Mouse (Mus musculus): Measurements from ENCODE around the gene Bahcc1. TPM values are rescaled to one million over a fixed set of nuclear protein-coding genes. Genes with fewer than 3 reads are reported as not detected.
A peak's percentile ranks its signal among the peaks of the same experiment; 100 is the strongest.

Gene Bahcc1
- polyA plus RNA-seq, 1 experiment from 2014 or later = 14.8 TPM

- ATAC-seq = no peak
- H3K36me3 ChIP-seq (ENCODE audit: control insufficient read depth, insufficient read depth) = no peaks in the 10 kb centered on the region
- no peak overlapping the region for H3K9ac ChIP-seq (replicated peaks; ENCODE audit: low read depth, low read length)
- no peaks in the 10 kb centered on the region for H3K9me3 ChIP-seq (ENCODE audit: control insufficient read depth, low read length)
- peaks cover 25% of the 10 kb centered on the region for H3K4me1 ChIP-seq (replicated peaks; ENCODE audit: control insufficient read depth, insufficient read depth, low read length)
- 74% methylated on average over 4 of the region's 4 CpGs for WGBS
- H3K27me3 ChIP-seq (replicated peaks; ENCODE audit: control insufficient read depth, insufficient read depth, low read length) = no peaks in the 10 kb centered on the region
- no peak overlapping the region for H3K4me3 ChIP-seq (replicated peaks; ENCODE audit: low read length)
- no peak overlapping the region for H3K27ac ChIP-seq (ENCODE audit: low read length)
- H3K4me2 ChIP-seq (ENCODE audit: low read length) = no peak overlapping the region
Measured at GRCm38 (mm10) chr11:120298441-120299141, 65.8 kb downstream of the Bahcc1 start.

GRCm38 (mm10) chr11:120299484-120299883 lies 66.7 kb downstream of the Bahcc1 start:
- no peaks in the 10 kb centered on the region for H3K36me3 ChIP-seq (ENCODE audit: control insufficient read depth, insufficient read depth)
- no peak overlapping the region for H3K4me2 ChIP-seq (ENCODE audit: low read length)
- 57% methylated on average over 5 of the region's 5 CpGs for WGBS
- no peaks in the 10 kb centered on the region for H3K9me3 ChIP-seq (ENCODE audit: control insufficient read depth, low read length)
- ATAC-seq = no peak
- H3K9ac ChIP-seq (replicated peaks; ENCODE audit: low read depth, low read length) = no peak overlapping the region
- H3K27me3 ChIP-seq (replicated peaks; ENCODE audit: control insufficient read depth, insufficient read depth, low read length) = no peaks in the 10 kb centered on the region
- H3K4me3 ChIP-seq (replicated peaks; ENCODE audit: low read length) = no peak overlapping the region
- H3K27ac ChIP-seq (ENCODE audit: low read length) = no peak overlapping the region
- peaks cover 23% of the 10 kb centered on the region for H3K4me1 ChIP-seq (replicated peaks; ENCODE audit: control insufficient read depth, insufficient read depth, low read length)

DNA sequence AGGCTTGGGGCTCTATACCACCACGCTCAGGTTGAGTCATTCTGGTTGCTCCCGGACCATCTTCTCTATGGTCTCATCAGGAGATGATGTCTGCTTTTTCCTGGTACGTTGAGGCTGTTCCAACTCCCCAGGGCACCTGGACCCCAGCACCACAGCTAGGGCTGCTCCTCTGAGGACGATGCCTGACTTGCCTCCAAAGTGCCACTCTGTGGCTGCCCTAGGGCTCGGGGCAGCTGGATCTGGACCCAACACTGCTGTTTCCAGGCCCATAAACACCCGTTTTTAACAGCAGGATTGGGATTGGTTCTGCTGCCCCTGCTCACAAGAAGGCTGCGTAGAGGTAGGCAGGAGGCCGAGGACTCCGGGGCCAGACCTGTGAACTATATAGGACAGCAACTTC lies 70.4 kb downstream of the Bahcc1 start:
- no peak for ATAC-seq
- Histone ChIP-seq H3K27ac (ENCODE audit: low read length) (no peak overlapping the region), H3K4me1 (replicated peaks; ENCODE audit: control insufficient read depth, insufficient read depth, low read length) (peaks cover 45% of the 10 kb centered on the region), H3K4me3 (replicated peaks; ENCODE audit: low read length) (no peak overlapping the region), H3K9ac (replicated peaks; ENCODE audit: low read depth, low read length) (no peak overlapping the region), H3K27me3 (replicated peaks; ENCODE audit: control insufficient read depth, insufficient read depth, low read length) (no peaks in the 10 kb centered on the region), H3K36me3 (ENCODE audit: control insufficient read depth, insufficient read depth) (no peaks in the 10 kb centered on the region), H3K4me2 (ENCODE audit: low read length) (no peak overlapping the region), H3K9me3 (ENCODE audit: control insufficient read depth, low read length) (no peaks in the 10 kb centered on the region)
- 86% methylated on average over 9 of the region's 9 CpGs for WGBS

GRCm38 (mm10) chr11:120303559-120304349 lies 71.0 kb downstream of the Bahcc1 start:
- H3K4me1 ChIP-seq (replicated peaks; ENCODE audit: control insufficient read depth, insufficient read depth, low read length) = peaks cover 48% of the 10 kb centered on the region
- H3K27ac ChIP-seq (ENCODE audit: low read length) = no peak overlapping the region

GRCm38 (mm10) chr11:120304350-120304694 lies 71.6 kb downstream of the Bahcc1 start:
- H3K4me1 ChIP-seq (replicated peaks; ENCODE audit: control insufficient read depth, insufficient read depth, low read length) = peaks cover 48% of the 10 kb centered on the region
- ATAC-seq = no peak
- peak overlapping the region; percentile 89; the same call in 1 of the 2 replicates for H3K9ac ChIP-seq (replicated peaks; ENCODE audit: low read depth, low read length)
- H3K4me3 ChIP-seq (replicated peaks; ENCODE audit: low read length) = peak overlapping the region; percentile 56
- H3K27ac ChIP-seq (ENCODE audit: low read length) = peak overlapping the region; percentile 93; the same call in 1 of the 2 replicates
- H3K36me3 ChIP-seq (ENCODE audit: control insufficient read depth, insufficient read depth) = no peaks in the 10 kb centered on the region
- 45% methylated on average over 5 of the region's 5 CpGs for WGBS
- H3K9me3 ChIP-seq (ENCODE audit: control insufficient read depth, low read length) = no peaks in the 10 kb centered on the region
- peak overlapping the region; percentile 91 for H3K4me2 ChIP-seq (ENCODE audit: low read length)
- H3K27me3 ChIP-seq (replicated peaks; ENCODE audit: control insufficient read depth, insufficient read depth, low read length) = no peaks in the 10 kb centered on the region

More at GRCm38 (mm10) chr11:120303559-120304349, 71.0 kb downstream of the Bahcc1 start:
- Histone ChIP-seq H3K9ac (replicated peaks; ENCODE audit: low read depth, low read length) (no peak overlapping the region), H3K27me3 (replicated peaks; ENCODE audit: control insufficient read depth, insufficient read depth, low read length) (no peaks in the 10 kb centered on the region), H3K4me2 (ENCODE audit: low read length) (no peak overlapping the region), H3K4me3 (replicated peaks; ENCODE audit: low read length) (no peak overlapping the region), H3K36me3 (ENCODE audit: control insufficient read depth, insufficient read depth) (no peaks in the 10 kb centered on the region), H3K9me3 (ENCODE audit: control insufficient read depth, low read length) (no peaks in the 10 kb centered on the region)
- 94% methylated on average over 20 of the region's 21 CpGs for WGBS
- ATAC-seq = no peak

DNA sequence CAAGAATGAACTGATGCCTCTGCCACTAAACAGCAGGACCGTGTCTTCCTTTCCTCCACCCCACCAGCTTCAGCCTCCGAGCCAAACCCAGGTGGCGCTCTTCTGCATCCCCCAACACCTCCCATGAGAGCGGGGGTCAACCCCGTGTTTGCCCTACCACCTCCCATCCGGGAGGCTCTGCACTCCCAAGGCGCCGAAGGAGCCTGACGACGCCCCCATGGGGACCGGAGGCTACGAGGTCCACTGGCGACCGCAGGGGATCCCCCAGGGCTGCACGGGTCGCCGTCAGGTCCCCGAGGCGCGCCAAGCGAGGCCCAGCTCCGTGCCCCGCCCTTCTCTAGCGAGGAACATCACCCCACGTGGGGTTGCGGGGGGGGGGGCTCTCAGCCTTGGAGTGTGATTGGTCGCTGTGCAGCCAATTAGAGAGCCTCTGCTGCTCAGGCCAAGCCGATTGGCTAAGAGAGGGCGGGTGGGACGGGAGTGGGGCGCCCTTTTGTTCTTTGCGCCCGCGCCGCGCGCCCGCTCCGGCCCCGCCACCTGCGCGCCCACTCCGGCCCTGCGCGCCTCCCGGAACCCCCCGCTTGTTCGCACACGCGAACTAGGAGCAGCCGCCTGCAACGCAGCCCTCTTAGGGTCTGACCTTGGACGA lies 72.3 kb downstream of the Bahcc1 start:
- Histone ChIP-seq H3K27ac (ENCODE audit: low read length) (peak overlapping the region; percentile 93), H3K36me3 (ENCODE audit: control insufficient read depth, insufficient read depth) (no peaks in the 10 kb centered on the region), H3K9me3 (ENCODE audit: control insufficient read depth, low read length) (no peaks in the 10 kb centered on the region), H3K27me3 (replicated peaks; ENCODE audit: control insufficient read depth, insufficient read depth, low read length) (no peaks in the 10 kb centered on the region), H3K4me2 (ENCODE audit: low read length) (peak overlapping the region; percentile 91), H3K4me3 (replicated peaks; ENCODE audit: low read length) (peak overlapping the region; percentile 56), H3K9ac (replicated peaks; ENCODE audit: low read depth, low read length) (peak overlapping the region; percentile 89), H3K4me1 (replicated peaks; ENCODE audit: control insufficient read depth, insufficient read depth, low read length) (peaks cover 44% of the 10 kb centered on the region)
- WGBS = under 1% methylated on average over 51 of the region's 53 CpGs
- peak; percentile 95 for ATAC-seq

GRCm38 (mm10) chr11:120305535-120306365 lies 73.0 kb downstream of the Bahcc1 start:
- Histone ChIP-seq H3K4me2 (ENCODE audit: low read length) (peak overlapping the region; percentile 91), H3K27me3 (replicated peaks; ENCODE audit: control insufficient read depth, insufficient read depth, low read length) (no peaks in the 10 kb centered on the region), H3K9ac (replicated peaks; ENCODE audit: low read depth, low read length) (peak overlapping the region; percentile 73), H3K36me3 (ENCODE audit: control insufficient read depth, insufficient read depth) (no peaks in the 10 kb centered on the region), H3K27ac (ENCODE audit: low read length) (peak overlapping the region; percentile 93), H3K4me3 (replicated peaks; ENCODE audit: low read length) (peak overlapping the region; percentile 56), H3K4me1 (replicated peaks; ENCODE audit: control insufficient read depth, insufficient read depth, low read length) (peaks cover 49% of the 10 kb centered on the region), H3K9me3 (ENCODE audit: control insufficient read depth, low read length) (no peaks in the 10 kb centered on the region)
- ATAC-seq = peak; percentile 8; the same call in 1 of the 2 replicates
- 24% methylated on average over 15 of the region's 15 CpGs for WGBS

GRCm38 (mm10) chr11:120306366-120307131 lies 73.8 kb downstream of the Bahcc1 start:
- no peak for ATAC-seq
- Histone ChIP-seq H3K4me3 (replicated peaks; ENCODE audit: low read length) (no peak overlapping the region), H3K4me1 (replicated peaks; ENCODE audit: control insufficient read depth, insufficient read depth, low read length) (peaks cover 55% of the 10 kb centered on the region), H3K27ac (ENCODE audit: low read length) (no peak overlapping the region), H3K9ac (replicated peaks; ENCODE audit: low read depth, low read length) (no peak overlapping the region; the same call in 1 of the 2 replicates), H3K9me3 (ENCODE audit: control insufficient read depth, low read length) (no peaks in the 10 kb centered on the region), H3K27me3 (replicated peaks; ENCODE audit: control insufficient read depth, insufficient read depth, low read length) (no peaks in the 10 kb centered on the region), H3K36me3 (ENCODE audit: control insufficient read depth, insufficient read depth) (no peaks in the 10 kb centered on the region), H3K4me2 (ENCODE audit: low read length) (peak overlapping the region; percentile 91; the same call in 1 of the 2 replicates)
- WGBS = 68% methylated on average over 12 of the region's 12 CpGs

Measured in forebrain, embryonic 16.5 days (tissue).